Mouse (Mus musculus): ENCODE measurements around the gene Tef. TPM values are rescaled to one million over a fixed set of nuclear protein-coding genes. Genes with fewer than 3 reads are reported as not detected.

The Tef gene
- total and polyA plus RNA-seq, 3 experiments = 12.3 to 21.7 TPM; not detected in 1

DNA sequence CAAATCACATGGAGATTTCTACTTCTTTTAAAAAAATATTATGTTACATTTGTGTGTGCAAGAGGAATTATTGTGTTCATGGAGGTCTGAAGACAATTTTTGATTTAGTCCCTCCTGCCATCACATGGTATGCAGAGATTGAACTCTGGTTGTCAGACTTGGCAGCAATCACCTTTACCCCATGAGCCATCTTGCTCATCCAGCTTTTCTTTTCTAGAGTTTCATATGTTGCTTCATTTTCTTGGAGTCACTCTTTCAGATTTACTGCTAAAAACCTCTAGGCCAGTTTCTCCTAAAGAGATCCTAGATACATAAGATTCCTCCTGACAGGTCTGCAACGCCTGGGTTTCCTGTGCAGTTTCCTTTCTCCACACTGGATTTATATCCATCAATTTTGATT, 7.3 kb downstream of the Tef start:
- no peak for DNase-seq (ENCODE audit: low read depth, low spot score)
- Histone ChIP-seq H3K9me3 (replicated peaks; ENCODE audit: insufficient read depth, low read length) (no peaks in the 10 kb centered on the region), H3K36me3 (ENCODE audit: control insufficient read depth in 1 of 2, insufficient read depth in 2 of 2, low read length in 2 of 2) (peaks cover 0 to 26% of the 10 kb centered on the region in 2 experiments; a peak in 2 of 4 replicates), H3K9ac (ENCODE audit: control insufficient read depth, low read depth, low read length, poor library complexity, severe bottlenecking) (peak overlapping the region; percentile 67; the same call in 1 of the 2 replicates), H3K79me2 (ENCODE audit: control insufficient read depth, insufficient read depth, low read length, poor library complexity) (peaks cover 6% of the 10 kb centered on the region), H3K4me1 (ENCODE audit: control insufficient read depth in 1 of 2, insufficient read depth in 2 of 2, low read length in 2 of 2) (peaks cover 15 to 27% of the 10 kb centered on the region in 2 experiments), H3K27ac (ENCODE audit: control insufficient read depth, low read depth, low read length) (no peak overlapping the region), H3K4me3 (ENCODE audit: control insufficient read depth in 1 of 2, insufficient read depth in 1 of 2, low read depth in 2 of 2, low read length in 2 of 2) (peak overlapping the region; percentile 74 to 75), H3K27me3 (ENCODE audit: control insufficient read depth in 1 of 2, insufficient read depth in 2 of 2, low read length in 2 of 2) (no peaks in the 10 kb centered on the region)
- TF ChIP-seq SMC3 (IDR thresholded peaks at IDR 0.05; ENCODE audit: low read depth, low read length) (no peak), CTCF (IDR thresholded peaks at IDR 0.05 in 2 of 3, conservative IDR thresholded peaks at IDR 0.05 in 1 of 3; ENCODE audit: control insufficient read depth in 1 of 3, insufficient read depth in 1 of 3, low read depth in 2 of 3, low read length in 3 of 3, poor library complexity in 1 of 3, severe bottlenecking in 1 of 3) (no peak), POLR2AphosphoS2 (IDR thresholded peaks at IDR 0.05; ENCODE audit: low read length) (no peak), ZC3H11A (IDR thresholded peaks at IDR 0.05; ENCODE audit: low read depth, low read length) (no peak), MAX (IDR thresholded peaks at IDR 0.05; ENCODE audit: low read length) (no peak), MAFK (IDR thresholded peaks at IDR 0.05; ENCODE audit: borderline replicate concordance, low read depth, low read length) (no peak), RAD21 (IDR thresholded peaks at IDR 0.05; ENCODE audit: low read depth, low read length) (no peak), USF1 (IDR thresholded peaks at IDR 0.05; ENCODE audit: low read depth, low read length) (no peak), MXI1 (IDR thresholded peaks at IDR 0.05; ENCODE audit: low read depth, low read length) (no peak), POLR2A (IDR thresholded peaks at IDR 0.05; ENCODE audit: control insufficient read depth in 1 of 2, insufficient read depth in 1 of 2, low read depth in 1 of 2, low read length in 2 of 2, poor library complexity in 1 of 2) (no peak), ZKSCAN1 (IDR thresholded peaks at IDR 0.05; ENCODE audit: low read depth, low read length) (no peak), MYC (IDR thresholded peaks at IDR 0.05; ENCODE audit: low read depth, low read length) (no peak), SIN3A (IDR thresholded peaks at IDR 0.05; ENCODE audit: low read length) (no peak), CHD2 (IDR thresholded peaks at IDR 0.05; ENCODE audit: low read length) (no peak), MEF2A (IDR thresholded peaks at IDR 0.05; ENCODE audit: extremely low read depth, insufficient replicate concordance, low read depth, low read length, poor library complexity, severe bottlenecking) (no peak), RCOR1 (IDR thresholded peaks at IDR 0.05; ENCODE audit: low read depth, low read length) (no peak), GATA1 (IDR thresholded peaks at IDR 0.05; ENCODE audit: low read depth, low read length) (no peak), TCF12 (IDR thresholded peaks at IDR 0.05; ENCODE audit: low read depth, low read length) (no peak)

- Histone ChIP-seq H3K27ac (ENCODE audit: control insufficient read depth, low read depth, low read length) (peak overlapping the region; percentile 45), H3K4me1 (ENCODE audit: control insufficient read depth in 1 of 2, insufficient read depth in 2 of 2, low read length in 2 of 2) (peaks cover 16 to 33% of the 10 kb centered on the region in 2 experiments), H3K9ac (ENCODE audit: control insufficient read depth, low read depth, low read length, poor library complexity, severe bottlenecking) (peak overlapping the region; percentile 67), H3K36me3 (ENCODE audit: control insufficient read depth in 1 of 2, insufficient read depth in 2 of 2, low read length in 2 of 2) (peaks cover 0 to 31% of the 10 kb centered on the region in 2 experiments; a peak in 2 of 4 replicates), H3K79me2 (ENCODE audit: control insufficient read depth, insufficient read depth, low read length, poor library complexity) (peaks cover 6% of the 10 kb centered on the region), H3K27me3 (ENCODE audit: control insufficient read depth in 1 of 2, insufficient read depth in 2 of 2, low read length in 2 of 2) (no peaks in the 10 kb centered on the region), H3K9me3 (replicated peaks; ENCODE audit: insufficient read depth, low read length) (no peaks in the 10 kb centered on the region), H3K4me3 (ENCODE audit: control insufficient read depth in 1 of 2, insufficient read depth in 1 of 2, low read depth in 2 of 2, low read length in 2 of 2) (peak overlapping the region; percentile 74 to 75)
- TF ChIP-seq GATA1 (IDR thresholded peaks at IDR 0.05; ENCODE audit: low read depth, low read length) (no peak), BHLHE40 (IDR thresholded peaks at IDR 0.05; ENCODE audit: borderline replicate concordance, low read depth, low read length) (0 out of 2 replicates have a peak, but pooled peaks have one; percentile 23), SMC3 (IDR thresholded peaks at IDR 0.05; ENCODE audit: low read depth, low read length) (no peak), RCOR1 (IDR thresholded peaks at IDR 0.05; ENCODE audit: low read depth, low read length) (no peak), GABPA (IDR thresholded peaks at IDR 0.05; ENCODE audit: low read depth, low read length) (no peak), UBTF (IDR thresholded peaks at IDR 0.05; ENCODE audit: borderline replicate concordance, insufficient read depth, low read depth, low read length) (no peak), RAD21 (IDR thresholded peaks at IDR 0.05; ENCODE audit: low read depth, low read length) (no peak), ZKSCAN1 (IDR thresholded peaks at IDR 0.05; ENCODE audit: low read depth, low read length) (no peak), ZC3H11A (IDR thresholded peaks at IDR 0.05; ENCODE audit: low read depth, low read length) (no peak), ELF1 (IDR thresholded peaks at IDR 0.05; ENCODE audit: low read depth, low read length) (0 out of 2 replicates have a peak, but pooled peaks have one; percentile 5), ZMIZ1 (IDR thresholded peaks at IDR 0.05; ENCODE audit: low read depth, low read length) (no peak), TBP (IDR thresholded peaks at IDR 0.05; ENCODE audit: low read depth, low read length) (no peak), CTCF (IDR thresholded peaks at IDR 0.05 in 2 of 3, conservative IDR thresholded peaks at IDR 0.05 in 1 of 3; ENCODE audit: control insufficient read depth in 1 of 3, insufficient read depth in 1 of 3, low read depth in 2 of 3, low read length in 3 of 3, poor library complexity in 1 of 3, severe bottlenecking in 1 of 3) (no peak), SIN3A (IDR thresholded peaks at IDR 0.05; ENCODE audit: low read length) (peak; percentile 10; the same call in 1 of the 2 replicates), ETS1 (IDR thresholded peaks at IDR 0.05; ENCODE audit: low read depth, low read length) (no peak), EP300 (IDR thresholded peaks at IDR 0.05; ENCODE audit: low read depth in 1 of 2, low read length in 2 of 2) (no peak), MAX (IDR thresholded peaks at IDR 0.05; ENCODE audit: low read length) (0 out of 2 replicates have a peak, but pooled peaks have one; percentile 18), MXI1 (IDR thresholded peaks at IDR 0.05; ENCODE audit: low read depth, low read length) (peak; percentile 74; the same call in 1 of the 2 replicates), KAT2A (conservative IDR thresholded peaks at IDR 0.05; ENCODE audit: low read depth, low read length) (no peak), MYC (IDR thresholded peaks at IDR 0.05; ENCODE audit: low read depth, low read length) (no peak; the same call in 1 of the 2 replicates)
- peak; percentile 80 for DNase-seq (ENCODE audit: low read depth, low spot score)
Measured at GRCm38 (mm10) chr15:81810150-81810549, 7.9 kb downstream of the Tef start.

All from MEL (cell line).